Mouse (Mus musculus): Measurements from ENCODE around the gene Gm3259.
"Not testable (repeated sequence)": the region's sequence is repeated elsewhere in the genome, so short reads cannot be mapped to it uniquely, and the experiment has no call there.

Gm3259 gene

DNA sequence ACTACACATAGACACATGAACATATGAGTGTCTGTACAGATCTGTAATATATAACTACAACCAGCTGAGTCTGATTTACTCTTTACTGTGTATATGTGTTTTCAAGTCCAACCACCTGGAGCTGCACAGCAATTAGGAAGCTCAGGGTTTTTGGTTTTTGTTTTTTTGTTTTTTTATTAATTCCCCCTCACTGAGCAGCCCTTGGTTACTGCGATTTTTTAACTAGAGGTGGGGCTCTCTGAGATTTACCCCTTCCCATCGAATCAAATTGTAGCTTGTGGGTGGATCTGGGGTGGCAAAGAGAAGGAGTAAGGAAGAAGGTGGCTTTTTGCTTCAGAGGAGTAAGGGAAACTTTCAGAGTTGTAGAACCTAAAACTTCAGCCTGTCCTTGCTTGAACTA, at the start of gene Gm3259:
TSS of gene Gm3259 (plus strand) at position 301 of the 400 bp plus-strand sequence.
- DNase-seq (ENCODE audit: low read depth, low spot score), result not testable (repeated sequence)

DNA sequence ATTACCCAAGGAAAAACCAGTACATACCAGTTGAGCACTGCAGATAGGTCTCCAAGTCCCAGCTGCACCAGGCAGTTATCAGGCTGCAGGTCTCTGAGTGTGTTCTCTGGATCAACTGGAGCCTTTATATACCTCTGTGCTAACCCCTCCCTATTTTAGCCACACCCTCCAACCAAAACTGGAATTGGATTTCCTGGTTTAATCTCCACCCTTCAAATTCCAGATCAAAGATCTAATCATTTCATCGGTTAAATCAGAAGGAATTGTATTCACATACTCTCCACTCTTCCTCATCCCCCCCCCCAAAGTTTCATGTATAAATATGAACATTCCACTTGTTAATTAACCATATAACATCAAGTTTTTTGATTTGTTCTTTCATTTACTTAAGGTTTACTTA, 33.0 kb upstream of the Gm3259 start, which contains the start of gene Gm10424:
TSS of gene Gm10424 (minus strand) at position 101 of the 400 bp plus-strand sequence.
- not testable (repeated sequence) for DNase-seq (ENCODE audit: low read depth, low spot score)

Data from ES-CJ7 (cell line).